Mouse (Mus musculus) neutrophil, adult 5-6 weeks (primary cell): ENCODE results near the gene Dynll1. TPM values are rescaled to one million over a fixed set of nuclear protein-coding genes. Genes with fewer than 3 reads are reported as not detected.

ENCODE experiments used
- ATAC-seq: fragments of 151-379, 151-347 bp; 2 replicates; pipeline ENCODE4 v1.8.0; 2017; ENCODE audit warnings: mild to moderate bottlenecking, moderate TSS enrichment; ENCODE audit not compliant: insufficient number of reproducible peaks, poor library complexity, low FRiP score, severe bottlenecking; ENCODE audit errors: extremely low read depth
- total RNA-seq: library from RNA; stranded (forward); fragments of 200-1000 nt; gene quantifications from 2 replicates; pipeline ENCODE4 v1.2.3, GENCODE M21; 2017

Gene Dynll1
- total RNA-seq = 103 and 154 TPM in 2 replicates

DNA sequence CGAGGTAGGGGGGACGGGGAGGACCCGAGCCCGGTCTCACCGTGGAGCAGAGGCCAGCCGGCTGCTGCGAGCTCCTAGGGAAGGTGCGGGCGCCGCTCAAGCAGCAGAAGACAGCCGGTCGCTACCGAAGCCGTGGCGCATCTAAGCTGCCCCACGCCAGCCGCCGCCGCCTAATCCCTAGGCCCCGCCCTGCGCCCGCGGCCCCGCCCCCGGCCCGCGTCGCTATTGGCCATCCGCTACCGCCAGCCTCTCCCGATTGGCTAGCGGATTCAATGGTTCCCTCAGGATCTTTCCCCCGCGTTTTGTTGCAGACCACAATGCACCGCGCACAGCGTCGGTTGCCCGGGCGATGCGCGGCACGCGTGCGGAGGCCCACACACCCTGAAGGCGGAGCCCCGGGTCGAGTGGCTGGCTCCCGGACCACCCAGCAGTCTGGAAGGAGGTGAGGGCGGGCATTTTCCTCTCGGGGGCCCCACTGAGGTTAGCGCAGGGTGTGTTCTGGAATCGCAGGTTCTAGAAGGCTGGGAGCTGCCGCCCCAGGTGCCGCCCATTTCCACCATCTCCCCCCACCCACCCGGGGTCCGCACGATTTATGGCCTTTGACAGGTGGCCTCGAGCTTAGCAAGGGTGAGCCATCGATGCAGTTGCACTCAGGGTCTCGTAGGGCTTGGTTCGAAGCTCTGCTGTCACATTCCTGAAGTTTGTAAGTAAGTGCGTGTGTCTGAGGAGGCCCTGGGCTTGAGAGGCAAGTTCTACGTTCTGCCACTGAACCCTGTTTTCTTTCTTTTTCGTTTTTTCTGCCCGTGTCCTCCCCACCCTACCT lies at the start of gene Dynll1:
TSS of gene Dynll1 (minus strand) at position 208 of the 823 bp plus-strand sequence.
- peak; percentile 95 for ATAC-seq

DNA sequence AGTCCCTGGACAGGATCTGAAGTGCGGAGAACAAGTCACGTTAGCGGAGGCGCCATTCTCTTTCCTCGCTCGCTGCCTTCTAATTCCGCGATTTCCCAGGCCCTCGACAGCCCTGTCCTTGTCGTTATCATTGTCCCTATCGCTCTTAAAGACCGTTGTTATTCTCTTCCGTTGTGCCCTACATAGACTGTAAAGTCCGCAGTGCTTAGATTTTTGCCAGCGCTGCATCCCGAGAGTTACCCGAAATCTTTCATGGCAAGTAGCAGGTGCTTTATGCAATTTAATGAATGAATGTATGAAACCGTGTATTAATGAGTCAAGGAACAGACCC lies 48.4 kb upstream of the Dynll1 start:
- ATAC-seq = no peak

DNA sequence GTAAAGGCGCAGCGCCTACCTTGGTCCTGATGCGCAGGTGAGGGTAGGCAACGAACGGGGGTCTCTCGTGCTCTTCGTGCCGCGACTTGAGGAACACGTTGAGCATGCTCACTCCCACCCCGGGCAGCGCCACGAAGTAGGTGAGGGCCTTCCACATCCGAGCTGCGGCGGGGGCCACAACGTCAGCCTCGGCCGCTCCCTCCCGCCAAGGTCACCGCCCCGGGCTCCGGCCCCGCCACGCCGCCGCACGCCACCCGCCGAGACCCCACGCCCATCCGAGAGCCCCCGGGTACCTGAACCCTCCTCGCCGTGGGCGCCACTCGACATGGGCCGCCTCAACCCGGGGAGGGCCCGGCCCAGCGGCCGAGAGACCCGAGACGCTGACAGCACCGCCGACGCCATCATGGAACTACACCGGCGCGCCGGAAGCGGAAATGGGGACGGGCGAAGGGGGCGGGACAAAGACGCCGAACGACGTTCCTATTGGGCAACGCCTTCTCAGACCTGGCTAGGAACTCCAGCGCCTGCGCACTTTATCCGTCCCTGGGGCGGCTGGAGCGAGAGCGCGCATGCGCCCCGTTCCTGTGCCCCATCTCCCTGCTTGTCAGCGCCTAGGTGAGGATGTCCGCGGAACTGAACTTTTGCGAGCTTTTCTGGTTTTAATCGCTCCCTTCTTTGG lies 47.9 kb upstream of the Dynll1 start, which contains the start of gene Cox6a1:
TSS of gene Cox6a1 (minus strand) at position 436 of the 679 bp plus-strand sequence.
- ATAC-seq = peak; percentile 89

DNA sequence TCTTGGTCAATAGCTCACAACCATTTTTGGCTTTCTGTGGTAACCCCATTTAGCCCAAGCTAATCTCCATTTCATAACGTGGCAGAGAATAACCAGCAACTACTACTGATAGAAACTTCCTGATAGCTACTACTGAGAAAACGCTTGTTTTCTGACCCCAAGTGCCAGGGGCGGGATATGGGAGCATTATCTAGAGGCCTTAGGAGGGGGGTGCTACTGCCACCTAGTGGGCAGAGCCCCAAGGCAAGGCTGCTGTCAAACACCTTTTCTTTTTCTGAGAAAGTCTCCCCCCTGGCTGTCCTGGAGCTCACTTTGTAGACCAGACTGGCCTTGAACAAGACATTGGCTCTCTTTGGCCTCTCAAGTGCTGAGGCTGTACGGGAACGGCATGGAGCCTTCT lies 46.8 kb upstream of the Dynll1 start:
- peak; percentile 79 for ATAC-seq

DNA sequence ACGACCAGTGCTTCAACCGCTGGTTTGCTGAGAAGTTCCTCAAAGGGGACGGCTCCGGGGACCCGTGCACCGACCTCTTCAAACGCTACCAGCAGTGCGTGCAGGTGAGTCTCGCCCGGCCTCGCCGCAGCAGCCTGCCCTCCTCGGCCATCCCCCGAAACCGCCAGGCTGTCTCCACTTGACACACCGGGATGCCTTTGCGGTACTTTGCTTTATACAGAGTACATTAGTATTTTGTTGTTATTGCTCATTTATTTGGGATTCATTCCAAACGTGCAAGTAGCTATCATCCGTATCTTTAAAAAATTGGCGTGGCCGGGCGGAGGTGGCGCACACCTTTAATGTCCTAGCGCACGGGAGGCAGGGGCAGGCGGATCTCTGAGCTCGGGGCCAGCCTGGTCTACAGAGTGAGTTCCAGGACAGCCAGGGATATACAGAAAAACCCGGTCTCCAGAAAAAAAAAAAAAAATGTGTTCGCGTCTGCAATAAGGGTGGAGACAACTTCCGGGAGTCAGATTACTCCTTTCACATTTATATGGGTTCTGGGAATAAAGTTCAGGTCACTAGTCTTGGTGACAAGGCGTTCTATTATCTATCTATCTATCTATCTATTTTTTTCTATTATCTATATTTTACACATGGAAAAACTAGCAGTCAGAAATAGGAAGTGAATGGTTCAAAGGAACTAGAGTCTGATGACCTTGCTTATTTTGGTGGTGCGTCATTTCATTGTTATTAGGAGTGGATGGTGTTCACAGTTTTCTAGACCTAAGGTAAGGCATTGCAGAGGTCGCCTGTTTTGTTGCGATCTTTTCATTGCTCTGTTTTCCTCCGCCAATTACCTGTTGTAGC lies 40.7 kb upstream of the Dynll1 start:
- ATAC-seq = no peak

DNA sequence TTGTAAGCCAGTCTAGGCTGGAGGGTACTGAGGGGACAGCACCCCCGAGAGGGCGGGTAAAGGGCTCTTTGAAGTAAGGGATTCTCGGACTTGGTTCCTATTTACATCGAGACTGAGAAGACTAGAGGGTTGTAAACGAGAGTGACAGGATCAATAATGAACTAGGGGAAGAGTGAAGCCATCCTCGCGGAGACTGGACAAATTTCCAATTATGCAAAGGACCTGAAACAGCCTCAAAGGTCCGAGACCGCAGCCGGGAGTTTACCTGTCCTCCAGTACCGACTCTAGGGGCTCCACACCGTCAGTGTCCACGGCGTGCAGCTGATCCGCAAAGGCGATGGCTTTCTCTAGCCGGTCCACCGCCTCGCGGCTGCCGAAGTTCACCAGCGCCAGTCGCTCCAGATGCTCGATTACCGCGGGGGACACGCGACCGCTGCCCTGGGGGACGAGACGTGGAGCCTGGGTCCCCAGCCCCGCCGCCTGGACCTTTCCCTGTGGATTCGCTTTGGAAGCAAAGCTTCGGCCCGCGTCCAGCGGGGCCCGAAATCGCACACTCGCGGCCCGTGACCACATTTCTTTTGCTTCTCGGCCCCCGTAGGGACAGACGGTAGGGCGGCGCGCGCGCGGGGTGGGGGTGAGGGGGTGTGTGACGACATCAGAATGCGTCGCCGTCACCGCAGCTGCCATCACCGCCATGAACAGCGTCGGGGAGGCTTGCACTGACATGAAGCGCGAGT lies 39.9 kb upstream of the Dynll1 start, which contains the start of the genes Gatc and Triap1:
TSS of gene Gatc (minus strand) at position 602 of the 737 bp plus-strand sequence.
TSS of gene Triap1 (plus strand) at position 649 of the 737 bp plus-strand sequence.
- peak; percentile 91 for ATAC-seq

DNA sequence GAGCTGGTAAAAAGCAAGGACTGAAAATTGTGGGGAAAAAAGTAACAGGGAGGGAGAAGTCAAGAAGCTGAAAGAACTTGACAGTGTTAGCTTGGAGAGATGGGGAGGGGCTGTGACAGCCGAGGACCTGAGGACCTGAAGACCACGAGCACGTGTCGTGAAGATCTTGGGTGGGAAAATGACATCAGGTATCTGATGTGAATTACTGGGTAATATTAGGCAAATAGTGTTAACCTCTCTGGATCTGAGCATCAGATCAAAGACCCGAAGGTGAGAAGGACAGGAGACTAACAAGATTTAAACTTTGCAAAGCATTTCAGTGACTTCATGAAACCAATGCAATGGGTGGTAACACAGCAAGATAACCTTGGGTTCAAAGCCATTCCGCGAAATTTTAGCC lies 39.2 kb upstream of the Dynll1 start:
- ATAC-seq = no peak

DNA sequence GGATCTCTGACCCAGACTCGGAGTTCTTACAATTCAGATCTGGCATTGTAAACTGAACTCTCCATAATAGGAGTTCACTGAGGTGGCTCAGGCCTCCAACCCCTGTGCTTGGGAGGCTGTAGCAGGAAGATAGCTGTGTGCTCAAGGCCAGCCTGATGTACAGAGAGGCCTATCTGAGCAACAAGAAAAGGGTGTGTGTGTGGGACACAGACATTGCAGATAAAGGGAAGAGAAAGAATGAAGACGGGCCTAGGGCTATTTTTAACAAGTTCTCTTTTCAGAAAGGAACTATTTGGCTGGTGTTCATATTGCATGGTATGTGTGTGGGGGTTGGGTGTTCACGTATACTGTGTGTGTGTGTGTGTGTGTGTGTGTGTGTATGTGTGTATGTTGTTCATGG lies 32.8 kb upstream of the Dynll1 start:
- ATAC-seq = 0 out of 2 replicates have a peak, but pooled peaks have one; percentile 9

DNA sequence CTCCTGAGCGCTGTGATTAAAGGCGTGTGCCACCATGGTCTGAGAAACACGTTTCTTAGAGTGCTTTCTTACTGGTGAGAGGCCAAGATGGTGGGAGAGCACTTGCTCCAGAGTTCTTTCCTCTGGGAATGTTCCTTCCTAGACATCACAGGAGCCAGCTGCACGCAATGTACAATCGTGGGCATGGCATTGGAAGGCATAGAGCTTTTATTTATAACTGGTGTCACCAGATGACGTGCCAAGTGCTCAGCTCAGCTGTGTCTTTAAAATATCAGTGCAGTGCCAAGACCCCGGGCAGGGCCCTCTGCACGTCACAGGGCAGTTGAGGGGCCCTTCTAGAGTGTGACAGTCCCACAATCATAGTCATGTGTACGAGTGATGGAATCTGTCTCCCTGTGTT lies 30.2 kb upstream of the Dynll1 start:
- no peak for ATAC-seq

DNA sequence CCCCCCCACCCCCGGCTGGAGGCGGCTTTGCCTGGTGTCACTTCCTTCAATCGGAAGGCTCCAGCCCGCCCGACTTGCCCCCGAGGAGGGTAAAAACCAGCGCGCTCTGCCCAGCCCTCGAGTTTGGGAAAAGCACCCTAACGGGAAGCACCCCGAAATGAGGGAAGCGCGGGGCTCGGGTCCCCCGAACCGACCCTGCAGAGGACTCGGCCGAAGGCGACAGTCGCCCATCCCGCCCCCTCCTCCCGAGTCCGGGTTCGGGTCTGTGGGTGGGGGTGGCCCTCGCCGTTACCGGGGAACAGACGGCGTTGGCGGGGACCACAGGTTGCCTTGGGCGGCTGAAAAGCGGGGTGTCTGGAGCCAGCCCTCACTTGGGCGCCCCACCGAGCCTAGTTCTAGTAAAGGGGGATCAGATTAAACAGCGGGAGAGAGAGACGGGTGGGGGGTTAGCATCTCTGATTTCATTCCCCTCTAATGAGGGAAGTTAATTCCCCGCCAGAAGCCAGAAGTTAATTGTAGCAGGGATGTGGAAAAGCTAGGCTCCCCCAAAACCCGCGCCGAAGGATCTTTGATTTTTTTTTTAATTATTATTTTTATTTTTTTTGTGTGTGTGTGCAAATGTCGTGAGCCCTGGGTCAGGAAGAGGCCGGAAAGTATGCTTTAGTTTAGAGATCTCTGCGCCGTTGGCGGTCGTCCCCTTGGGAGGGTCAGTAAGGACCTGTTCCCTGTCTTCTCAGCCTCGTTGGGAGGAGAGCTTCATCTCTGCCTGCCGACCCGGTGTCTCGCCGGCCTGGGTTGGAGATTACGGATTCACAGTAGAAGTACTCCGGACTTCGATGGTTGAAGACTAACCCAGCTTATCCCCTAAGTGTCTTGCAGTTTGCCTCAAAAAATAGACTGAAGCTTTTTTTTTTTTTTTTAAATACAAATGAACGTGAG lies 27.1 kb upstream of the Dynll1 start:
- no peak for ATAC-seq

DNA sequence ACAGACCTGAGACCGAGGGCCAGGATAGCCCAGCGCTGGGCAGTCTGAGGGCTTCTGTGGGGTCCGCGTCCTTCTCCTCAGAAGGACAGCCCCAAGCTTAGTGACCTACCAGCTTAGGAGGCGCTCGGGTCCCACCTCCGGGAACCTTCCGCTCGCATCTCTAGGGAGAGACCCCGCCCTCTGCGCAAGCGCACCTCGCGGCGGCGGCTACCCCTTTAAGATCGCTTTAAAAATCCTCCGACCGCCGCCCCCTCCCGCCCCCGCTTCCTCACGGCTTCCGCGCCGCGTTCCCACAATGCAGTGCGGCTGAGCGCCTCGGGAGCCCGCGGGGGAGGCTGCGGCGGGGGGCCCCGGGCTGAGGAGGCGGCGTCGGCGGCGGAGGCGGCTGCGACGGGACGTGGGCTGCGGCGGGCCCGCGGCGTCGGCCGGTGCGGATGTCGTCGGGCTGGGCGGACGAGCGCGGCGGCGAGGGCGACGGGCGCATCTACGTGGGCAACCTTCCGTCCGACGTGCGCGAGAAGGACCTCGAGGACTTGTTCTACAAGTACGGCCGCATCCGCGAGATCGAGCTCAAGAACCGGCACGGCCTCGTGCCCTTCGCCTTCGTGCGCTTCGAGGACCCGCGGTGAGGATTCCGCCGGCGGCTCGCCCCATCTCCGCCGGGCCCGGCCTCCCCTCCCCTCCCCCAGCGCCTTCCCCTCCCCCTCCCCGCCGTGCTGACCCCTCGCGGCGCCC lies 26.2 kb upstream of the Dynll1 start, which contains the start of gene Srsf9:
TSS of gene Srsf9 (plus strand) at position 303 of the 735 bp plus-strand sequence.
- peak; percentile 82 for ATAC-seq

DNA sequence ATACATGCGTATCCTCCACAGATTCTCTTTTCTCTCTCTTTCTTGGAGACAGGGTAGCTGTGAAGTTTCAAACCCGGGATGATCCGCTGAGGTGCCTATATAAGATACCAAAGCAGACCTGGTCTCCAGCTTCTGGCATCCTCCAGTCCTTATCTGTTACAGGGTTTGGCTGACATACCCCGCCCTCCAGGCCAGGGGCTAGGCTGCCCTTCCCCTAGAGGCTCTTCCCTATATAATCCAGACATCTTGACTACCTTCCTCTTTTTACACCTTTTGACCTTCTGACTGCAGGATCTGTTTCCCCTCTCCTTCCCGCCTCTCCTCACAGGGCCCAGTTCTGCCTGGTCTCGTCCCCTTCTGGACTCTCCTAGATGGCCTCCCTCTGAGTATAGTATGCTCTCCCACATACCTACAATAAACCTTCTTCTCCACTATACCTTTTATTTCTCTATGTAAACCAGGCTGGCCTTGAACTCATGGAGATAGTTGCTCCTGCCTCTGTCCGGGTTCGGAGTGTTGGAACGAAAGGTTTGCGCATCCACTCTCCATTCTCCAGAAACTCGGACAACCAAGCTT lies 25.5 kb upstream of the Dynll1 start:
- peak; percentile 16; the same call in 1 of the 2 replicates for ATAC-seq

DNA sequence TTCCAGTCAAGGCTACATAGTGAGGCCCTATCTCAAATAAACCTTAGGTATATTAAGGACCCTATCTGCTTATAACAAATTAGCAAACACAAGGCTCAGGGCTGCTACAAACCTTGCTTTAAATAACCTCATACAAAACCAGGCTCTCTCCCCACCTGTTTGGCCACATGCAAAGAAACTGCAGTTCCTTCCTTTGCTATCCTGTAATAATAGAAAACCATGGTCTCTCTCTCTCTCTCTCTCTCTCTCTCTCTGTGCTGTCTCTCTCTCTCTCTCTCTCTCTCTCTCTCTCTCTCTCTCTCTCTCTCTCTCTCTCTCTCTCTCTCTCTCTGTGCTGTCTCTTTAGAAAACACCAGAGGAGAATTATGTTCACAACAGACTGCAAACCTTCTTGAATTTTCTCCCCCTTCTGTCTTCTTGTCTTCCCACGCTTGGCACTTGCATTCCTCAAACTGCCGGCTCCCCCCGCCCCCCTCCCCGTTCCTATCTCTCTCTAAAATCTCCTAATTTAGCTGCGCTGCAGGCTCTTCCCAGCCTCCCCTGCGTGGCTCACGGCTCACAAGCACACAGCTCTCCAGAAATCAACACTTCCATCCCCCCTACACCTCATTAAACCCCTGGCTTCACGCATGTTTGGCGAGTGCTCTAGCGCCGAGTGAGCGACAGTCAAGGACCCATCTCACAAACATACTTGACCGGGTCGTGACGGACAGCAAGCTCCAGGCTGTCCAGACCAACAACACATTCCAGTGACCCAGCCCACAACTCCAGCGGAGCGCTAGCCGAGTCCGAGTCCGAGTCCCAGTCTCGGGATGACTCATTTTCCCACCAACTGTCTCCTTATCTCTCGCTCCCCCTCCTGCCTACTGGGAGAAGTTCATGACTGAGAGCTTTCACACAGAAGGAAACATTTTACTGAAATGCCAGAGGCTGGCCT lies 18.5 kb upstream of the Dynll1 start:
- peak; percentile 39 for ATAC-seq

DNA sequence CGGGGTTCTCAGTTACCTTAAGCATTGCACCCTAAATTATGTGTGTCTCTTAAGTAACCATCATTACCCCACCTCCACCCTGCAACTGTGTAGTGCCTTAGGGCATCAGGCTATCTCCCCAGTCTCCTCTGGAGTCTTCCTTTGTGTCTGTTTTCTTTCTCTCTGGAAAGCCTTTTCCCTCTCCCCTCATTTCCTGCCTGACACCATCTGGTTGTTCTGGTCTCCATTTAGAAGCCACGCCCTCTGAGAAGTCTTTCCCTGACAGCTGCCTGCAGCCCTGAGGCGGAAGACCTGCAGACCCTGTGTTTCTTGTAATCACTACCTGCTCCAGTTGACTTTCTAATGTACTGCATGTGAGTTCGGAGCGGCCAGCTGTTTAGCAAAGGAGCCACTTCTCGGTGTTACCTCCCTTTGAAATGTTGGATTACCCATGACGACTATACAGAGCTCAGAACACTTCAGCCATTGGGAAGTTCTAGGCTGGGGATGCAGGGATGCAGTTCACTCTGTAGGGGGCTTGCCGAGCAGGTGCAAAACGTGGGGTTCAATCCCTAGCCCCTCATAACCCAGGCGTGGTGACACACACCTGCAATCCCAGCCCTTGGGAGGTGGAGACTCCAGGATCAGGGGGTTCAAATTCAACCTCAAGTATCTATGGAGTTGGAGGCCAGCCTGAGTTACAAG lies 17.0 kb upstream of the Dynll1 start:
- no peak for ATAC-seq
